Mouse (Mus musculus) liver, adult (tissue): ENCODE measurements at regions not wholly inside any gene's neighbourhood (a gene's known extent, or its start where the extent isn't known, plus 50 kb on each side); places are given as distances from the start of the nearest gene placed in this dataset.

Experiments used
- GATA4 ChIP-seq: IDR thresholded peaks from 2 replicates; pipeline ENCODE4 v1.6.1; 2014; ENCODE audit warnings: mild to moderate bottlenecking, low read length; ENCODE audit not compliant: insufficient replicate concordance

DNA sequence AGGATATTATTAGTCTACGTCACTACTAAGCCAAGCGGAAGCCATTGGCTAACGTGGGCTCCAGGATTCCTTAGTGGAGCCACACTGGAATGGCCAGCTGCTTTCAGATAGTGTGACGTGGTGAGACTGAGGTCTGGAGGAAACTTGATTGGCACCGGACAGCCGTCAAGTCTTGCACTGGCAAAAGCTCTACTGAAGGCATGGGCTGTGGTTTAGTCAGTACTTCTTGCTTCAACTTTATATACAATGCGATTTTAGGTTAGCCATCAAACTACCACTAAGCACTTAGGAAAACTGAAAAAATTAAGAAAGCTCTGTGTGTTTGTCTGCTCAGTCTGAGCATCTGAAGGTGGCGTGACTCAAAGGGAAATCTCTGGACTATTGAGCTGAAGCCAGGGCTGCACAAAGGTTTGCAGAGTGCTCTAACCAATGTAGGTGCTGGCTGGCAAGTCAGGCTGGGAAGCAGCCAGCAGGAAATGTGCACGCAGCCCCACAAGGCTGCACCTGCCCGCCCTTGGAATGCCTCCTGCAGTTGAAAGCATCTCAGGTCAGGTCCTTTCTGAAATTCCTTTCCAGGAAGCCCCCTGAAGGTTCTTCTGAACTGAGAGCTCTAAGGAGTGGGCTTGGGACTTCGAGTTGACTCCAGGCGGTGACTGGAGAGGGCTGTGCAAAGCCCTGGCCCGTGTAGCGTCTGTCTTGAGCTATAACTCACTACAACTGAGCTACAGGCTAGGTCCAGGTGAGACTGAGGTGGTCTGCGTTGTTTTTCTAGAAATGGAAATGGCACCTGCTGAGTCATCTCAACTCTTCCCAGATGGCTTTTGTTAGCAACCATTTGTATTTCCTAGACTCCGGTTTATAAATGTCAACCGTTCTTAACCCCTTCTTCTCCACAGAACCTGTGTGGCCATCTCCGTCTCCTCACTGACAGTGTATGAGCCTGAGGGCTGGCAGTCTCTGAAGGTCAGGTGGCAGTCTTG is 172.2 kb upstream of the Id2 start:
- TF ChIP-seq GATA4 = no peak

DNA sequence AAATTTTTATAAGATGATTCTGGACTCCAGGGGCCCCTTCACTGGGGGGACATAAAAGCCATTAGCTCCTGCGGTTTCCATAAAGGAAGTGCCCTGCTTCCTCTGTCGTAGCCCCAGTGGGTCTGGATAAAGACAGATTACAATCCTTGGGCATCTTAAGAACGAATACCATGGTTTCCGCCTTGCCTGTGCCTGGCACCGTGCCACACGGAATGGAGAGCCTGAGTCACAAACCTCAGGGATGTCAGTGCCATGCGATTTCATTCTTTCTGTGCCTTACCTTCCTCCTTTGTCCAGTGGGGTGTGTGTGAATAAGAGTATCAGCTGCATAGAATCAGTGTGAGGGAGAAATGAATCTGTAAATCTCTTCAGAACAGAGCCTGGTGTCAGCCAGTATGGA is 171.4 kb upstream of the Id2 start:
- TF ChIP-seq GATA4 = no peak

DNA sequence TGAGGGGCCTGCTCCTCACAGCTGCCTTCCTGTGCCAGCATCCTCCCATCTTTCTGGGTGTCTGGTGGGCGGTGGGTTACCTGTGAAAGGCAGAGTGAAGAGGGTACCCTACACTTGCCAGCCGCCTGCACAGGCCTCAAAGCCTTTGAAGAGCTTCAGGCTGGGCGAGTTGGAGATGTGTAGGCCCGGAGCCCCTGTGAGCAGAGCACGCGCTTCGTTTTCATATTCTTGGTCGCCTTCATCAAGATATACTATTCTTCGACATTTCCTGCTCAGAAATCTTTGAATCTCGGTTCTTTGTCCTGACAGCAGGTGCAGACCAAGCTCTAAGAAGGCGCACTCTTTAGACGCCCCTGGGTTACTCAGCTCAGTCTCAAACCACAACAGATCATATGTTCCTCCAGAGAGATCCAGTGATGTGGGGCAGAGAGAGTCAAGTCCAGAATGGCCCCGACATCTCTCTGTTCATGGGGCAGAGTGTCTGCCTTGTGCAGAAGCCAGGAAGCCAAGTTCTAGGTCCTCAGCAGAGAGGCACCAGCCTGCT is 170.7 kb upstream of the Id2 start:
- TF ChIP-seq GATA4 = no peak

DNA sequence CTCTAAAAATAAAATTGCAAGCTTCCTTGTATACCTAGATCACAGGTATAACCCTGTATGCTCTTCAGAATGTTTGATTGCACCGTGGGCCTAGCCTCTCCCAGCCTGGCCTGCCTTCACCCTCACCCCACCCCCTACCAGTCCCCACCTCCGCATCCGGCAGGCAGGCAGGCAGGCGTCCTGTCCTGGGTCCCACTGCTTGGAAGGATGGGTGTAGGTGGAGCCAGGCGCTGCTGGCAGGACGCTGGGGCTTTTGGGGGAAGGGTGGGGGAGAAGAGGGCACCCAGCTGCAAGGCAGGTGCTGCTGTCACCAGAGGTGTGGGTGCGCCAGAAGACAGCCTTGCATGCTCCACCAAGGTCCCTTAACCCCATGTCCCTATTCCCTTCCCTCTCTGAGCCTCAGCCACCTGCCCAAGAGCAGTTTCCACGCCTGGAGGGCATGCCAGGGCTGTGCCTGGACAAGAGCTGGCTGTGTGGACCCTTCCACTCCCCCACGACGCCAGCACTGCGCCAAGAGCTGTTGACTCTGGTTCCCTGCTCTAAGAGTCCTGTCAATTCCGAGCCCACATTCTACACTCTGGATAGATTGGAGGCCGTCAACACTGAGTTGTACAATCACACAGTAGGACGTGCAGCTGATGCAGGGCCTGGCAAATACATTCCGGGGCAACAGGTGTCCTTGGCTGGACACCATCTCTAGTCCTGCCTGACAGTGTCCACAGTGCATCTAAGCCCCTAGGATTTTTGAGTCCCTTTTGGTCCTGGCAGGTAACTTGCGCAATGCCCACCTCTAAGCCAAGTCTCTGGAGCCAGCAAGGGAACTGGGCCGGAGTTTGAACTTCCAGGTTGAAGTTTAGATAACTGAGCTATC is 170.0 kb upstream of the Id2 start:
- TF ChIP-seq GATA4 = no peak

DNA sequence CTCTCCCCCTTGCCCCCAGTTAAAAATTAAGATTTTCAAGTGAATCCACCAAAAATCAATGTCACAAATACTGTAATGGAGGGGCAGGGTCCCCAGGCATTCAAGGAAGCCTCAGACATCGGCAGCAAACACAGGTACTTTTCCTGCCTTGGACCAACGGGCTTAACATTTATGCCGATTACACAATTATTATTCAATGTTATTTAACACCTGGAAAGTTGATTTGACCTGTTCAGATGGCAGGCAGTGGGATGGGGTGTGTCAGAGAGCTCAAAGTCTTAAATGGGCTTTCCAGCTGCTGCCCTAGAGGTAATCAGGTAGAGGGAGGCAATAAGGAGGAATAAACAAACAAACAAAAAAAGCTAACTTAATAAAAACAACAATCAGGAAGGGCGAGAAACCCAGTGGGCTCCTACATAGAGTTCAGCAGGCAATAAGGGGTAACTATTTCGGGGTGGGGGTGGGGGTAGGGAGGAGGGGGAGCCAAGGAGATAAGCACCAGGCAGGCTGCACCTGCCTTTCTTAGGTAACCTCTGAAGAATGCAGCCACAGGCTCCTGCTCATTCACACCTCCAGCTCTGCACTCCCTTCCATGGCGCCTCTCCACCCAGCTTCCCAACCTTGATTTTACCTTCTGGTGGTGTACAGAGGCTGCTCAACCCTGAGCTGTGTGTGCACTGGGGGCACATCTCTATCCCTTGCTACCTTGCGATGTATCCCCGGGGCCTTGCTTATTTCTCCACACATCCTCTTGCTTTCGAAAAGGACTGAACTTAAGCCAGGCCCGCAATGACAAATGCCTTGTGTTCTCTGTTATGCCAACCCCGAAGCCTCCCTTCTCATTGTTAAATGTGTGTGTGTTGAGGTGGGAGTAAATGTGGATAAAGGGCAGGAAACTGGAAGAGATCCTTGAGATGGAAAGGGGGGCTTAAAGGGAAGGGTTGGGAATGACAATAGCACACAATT is 168.9 kb upstream of the Id2 start:
- TF ChIP-seq GATA4 = no peak

DNA sequence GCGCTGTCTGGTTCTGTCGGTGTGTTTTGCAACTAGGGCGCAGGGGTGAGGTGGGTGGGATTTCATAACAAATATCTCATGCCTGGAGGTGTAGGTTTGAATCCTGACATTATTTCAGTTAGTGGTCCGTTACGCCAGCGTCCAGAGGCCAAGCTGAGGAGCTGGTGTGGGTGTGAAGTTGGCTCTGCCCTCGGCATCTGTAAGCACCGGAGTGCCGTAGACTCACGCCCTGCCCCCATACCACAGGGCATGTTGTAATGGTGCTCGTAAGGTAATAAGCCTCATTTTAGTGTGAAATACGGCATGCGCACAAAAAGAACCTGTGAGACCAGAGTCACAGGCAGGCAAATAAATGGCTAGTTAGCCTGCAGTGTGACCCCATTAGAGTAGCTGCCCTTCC is 168.1 kb upstream of the Id2 start:
- TF ChIP-seq GATA4 = no peak

DNA sequence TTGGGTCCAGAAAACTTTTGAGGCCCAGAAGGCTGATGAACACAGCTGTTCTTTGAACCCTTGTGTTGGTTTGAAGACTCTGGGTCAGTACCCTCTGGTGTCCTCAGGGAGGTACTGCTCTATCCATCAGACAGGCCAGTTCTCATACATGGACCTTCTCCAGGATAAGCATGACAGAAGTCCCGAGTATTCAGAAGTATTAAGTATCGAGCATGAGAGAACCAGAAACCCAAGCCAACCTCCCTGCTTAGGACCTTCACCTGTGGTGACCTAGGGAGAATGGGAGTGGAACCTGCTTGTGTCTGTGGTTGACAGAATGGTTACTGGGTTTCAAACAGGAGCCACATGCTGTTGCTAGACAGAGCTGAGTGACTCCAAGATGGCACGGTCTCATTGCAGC is 167.5 kb upstream of the Id2 start:
- no peak for TF ChIP-seq GATA4

DNA sequence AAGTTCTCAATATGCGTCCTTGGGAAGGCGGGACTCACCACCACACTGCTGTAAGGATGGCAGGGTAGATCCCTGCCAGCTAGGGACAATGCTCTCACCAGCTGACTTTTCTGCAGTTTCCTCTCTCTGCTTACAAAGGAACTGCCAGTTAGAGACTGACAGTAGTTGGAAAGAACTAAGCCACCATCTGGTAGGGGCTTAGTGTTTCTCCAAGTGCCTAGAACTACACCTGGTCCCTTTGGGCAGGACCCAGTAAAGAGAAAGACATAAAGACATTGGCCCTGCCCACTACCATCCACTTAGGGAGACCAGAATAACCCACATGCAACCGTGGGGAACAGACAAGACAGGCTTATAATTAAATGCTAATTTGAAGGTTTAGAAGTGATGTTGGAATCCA is 165.5 kb upstream of the Id2 start:
- TF ChIP-seq GATA4 = no peak

DNA sequence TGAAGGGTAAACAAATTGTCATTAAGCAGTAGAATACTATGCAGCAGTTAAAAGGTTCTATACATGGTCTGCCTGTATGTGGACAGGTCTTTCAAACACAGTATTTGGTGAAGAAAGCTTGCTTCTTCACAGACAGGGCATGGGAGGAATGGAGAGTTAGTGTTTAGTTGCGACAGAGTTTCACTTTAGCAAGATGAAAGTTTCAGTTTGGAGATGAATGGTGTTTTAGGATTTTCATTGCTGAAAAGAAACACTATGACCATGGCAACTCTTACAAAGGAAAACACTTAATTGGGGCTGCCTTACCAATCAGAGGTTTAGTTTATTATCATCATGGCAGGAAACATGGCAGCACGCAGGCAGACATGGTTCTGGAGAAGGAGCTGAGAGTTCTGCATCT is 162.2 kb upstream of the Id2 start:
- no peak for TF ChIP-seq GATA4

DNA sequence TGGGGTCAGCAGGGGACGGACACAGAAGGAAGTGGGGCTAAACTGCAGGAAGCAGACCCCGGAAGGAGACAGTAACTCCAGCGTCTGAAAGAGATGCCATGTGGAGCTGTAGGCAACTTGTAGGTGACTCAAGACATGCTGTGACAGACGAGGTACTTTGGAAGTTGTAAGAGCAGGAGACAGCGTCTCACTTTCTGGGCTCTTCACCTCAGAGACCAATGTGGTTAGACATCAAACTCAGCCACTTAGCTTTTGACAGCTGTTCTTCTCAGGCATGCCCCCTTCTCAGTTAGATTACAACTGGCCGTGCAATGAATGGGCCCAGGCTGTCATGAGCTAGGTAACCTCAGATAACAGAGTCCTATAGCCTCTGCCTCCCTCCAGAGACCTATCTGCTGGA is 159.3 kb upstream of the Id2 start:
- no peak for TF ChIP-seq GATA4

DNA sequence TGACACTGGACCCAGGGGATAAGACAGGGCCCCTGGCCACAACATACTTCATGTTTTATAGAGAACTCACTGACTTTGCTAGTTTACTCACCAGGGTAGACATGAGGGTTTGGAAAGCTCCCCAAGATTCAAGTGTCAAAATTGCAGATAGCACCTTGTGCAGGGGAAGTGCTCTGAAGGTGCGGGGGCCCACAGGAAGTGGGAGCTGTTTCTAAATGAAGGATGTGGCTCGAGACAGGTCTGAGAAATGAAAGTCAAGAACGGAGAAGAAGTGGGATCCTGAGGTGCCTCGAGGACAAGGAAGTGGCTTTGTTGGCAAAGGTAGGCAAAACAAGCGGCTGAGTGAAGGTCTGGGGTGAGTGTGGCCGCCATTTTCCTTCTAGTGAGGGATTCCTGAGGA is 157.8 kb upstream of the Id2 start:
- no peak for TF ChIP-seq GATA4

DNA sequence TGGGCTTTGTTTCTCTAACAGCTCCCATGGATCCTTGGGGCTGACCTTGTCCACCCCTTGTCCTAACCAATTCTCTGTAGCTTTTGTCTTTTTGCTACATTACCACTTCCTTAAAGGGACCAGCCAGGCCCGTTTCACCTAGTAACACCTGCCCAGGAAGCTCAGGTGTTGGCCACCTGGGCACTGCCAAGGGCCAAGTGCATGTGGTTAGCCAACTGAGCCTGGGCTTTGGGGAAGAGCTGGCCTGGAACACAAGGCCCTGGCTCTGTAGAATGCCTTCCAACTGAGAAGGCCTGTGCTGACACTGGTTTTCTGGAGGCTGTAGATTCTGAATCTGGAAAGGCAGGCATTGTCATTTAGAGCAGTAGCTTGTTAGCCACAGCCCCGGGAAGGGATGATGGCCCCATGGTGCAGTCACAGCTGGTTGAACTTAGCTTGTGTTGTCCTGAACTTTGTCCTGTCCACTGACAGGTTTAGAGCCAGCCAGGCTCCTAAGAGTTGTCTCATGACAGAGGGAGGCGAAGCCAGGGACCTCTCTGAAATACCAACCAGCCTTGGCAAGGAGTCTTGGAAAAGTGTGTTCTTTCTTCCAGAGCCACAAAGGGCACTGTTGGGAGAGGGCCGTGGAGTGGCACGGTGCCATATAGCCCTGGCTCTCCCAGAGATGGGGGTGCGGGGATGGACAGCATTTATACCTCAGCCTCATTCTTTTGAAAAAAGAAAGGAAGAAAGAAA is 156.0 kb upstream of the Id2 start:
- TF ChIP-seq GATA4 = no peak

DNA sequence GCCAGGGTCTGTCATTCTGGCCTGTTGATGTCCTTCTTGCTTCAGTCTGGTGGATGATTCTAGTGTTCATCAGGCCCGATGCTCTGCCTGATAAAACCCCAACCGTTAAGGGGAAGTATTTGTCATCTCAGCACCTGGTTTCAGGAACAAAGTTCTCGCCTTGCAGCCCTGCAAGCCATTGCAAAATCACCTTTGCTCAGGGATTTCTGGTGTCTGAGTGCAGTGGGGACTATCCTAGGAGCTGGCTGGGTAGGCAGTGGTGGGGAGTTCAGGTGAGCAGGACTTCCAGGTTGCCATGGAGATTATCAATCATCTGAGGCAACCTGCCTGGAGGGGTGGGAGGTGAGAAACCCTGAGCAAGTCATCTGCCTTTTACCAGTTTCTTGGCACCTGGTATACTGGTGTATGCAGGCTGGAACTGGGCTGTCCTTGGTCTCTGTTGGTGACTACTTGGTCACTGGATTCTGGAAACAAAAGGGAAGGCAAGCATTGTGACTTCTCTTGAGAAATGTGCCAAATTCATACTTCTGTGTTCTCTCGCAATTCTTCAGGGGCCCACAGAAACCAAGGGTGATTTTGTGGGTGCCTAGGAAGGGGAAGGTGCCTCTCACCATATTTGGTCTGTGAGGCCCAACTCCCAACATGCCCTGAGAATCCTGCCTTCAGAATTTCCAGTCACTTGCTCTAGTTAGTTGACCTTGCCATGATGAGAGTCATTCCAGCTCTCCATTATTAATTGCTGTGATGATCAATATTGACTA is 154.7 kb upstream of the Id2 start:
- TF ChIP-seq GATA4 = no peak; the same call in 1 of the 2 replicates

DNA sequence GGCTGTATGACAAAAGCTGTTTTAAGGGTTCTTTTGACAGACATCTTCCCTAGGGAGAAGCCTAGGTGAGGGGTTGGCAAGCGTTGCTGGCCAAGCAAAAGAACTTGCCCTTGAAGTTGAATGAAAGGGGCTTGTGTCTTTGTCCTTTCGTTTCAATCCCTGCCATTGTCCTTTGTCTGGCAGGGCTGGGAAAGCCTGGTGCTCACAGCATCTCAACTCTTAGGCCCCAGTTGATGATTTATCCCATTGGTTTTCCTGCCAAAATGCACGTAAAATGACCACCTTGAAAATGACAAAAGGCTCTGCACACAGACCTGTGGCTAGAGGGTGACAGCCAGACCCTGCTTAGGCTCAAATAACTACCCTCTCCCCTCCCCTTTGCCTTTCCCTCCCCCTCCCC is 153.9 kb upstream of the Id2 start:
- TF ChIP-seq GATA4 = no peak
